Mouse (Mus musculus) embryonic stem cell, embryonic (primary cell): Measurements from ENCODE around the gene Tmod1.

Source experiments
- CTCF ChIA-PET, 4 experiments: fragments of 300-600 bp in 2 of 4; fragments of 350-600 bp in 2 of 4; sonication (Branson Sonifier 250); formaldehyde crosslinking; loops; one replicate each; lab custom pipeline; 2022; ENCODE audit warnings: inconsistent platforms in 2 of 4; lab: Charles Lee
- POLR2A ChIA-PET, 4 experiments: fragments of 300-600 bp in 2 of 4; fragments of 350-600 bp in 2 of 4; sonication (Branson Sonifier 250); formaldehyde crosslinking; loops; one replicate each; lab custom pipeline; 2022; ENCODE audit warnings: antibody characterized with exemption in 4 of 4, inconsistent platforms in 1 of 4; lab: Charles Lee

Tmod1 gene

GRCm38 (mm10) chr4:46102078-46102769 is 63.5 kb downstream of the Tmod1 start:
- ChIA-PET POLR2A (no interaction called here), CTCF (interaction anchor here in 1 of 4 experiments (0.7 kb wide), 1 partner anchor 1153 kb away, joined by 6 read pairs; no protein-coding TSS in a partner anchor)

DNA sequence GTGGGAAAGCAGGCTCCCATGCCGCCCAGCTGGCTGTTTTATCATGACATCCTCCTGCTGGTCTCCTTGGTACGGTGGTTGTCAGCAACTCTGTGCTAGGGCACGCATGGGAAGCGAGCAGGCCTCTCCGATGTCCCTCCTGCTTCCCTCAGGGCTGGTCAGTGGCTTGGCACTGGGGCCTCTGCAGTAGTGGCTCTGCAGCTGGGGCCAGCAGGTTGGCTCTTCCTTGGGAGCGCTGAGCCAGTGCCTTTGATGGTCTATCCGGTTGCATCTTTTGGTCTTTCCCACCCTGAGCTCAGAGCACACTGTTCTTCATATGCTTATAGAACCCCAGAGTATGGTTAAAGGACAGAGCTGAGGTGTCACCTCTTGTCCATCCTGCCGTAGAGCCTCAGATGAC is 71.3 kb downstream of the Tmod1 start:
- POLR2A ChIA-PET: interaction anchor here in 1 of 4 experiments (1.2 kb wide), 1 partner anchor 9 kb away, joined by 3 read pairs; no protein-coding TSS in a partner anchor
- CTCF ChIA-PET: interaction anchor here in 1 of 4 experiments (0.5 kb wide), 1 partner anchor 80 kb away, joined by 3 read pairs; no protein-coding TSS in a partner anchor

DNA sequence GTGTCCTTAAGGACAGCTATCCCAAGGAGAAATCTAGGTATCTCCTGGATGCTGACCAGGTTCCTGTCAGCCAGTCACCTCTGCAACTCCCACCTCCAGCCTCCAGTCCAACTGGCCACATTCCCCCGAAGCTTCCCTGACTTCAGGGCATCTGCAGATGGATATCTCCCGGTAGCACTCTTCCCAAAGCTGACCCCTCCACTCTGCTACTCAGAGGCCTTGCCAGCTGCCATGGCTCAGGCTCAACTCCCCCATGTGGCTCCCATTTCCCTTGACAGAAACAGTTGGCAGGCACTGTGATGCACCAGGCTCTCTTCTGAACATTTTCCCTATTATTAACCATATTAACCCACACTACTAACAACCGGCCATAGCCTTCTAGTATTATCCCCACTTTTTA is 72.6 kb downstream of the Tmod1 start:
- POLR2A ChIA-PET: no interaction called here
- CTCF ChIA-PET: interaction anchor here in 1 of 4 experiments (0.6 kb wide), 1 partner anchor 1052 kb away, joined by 5 read pairs; no protein-coding TSS in a partner anchor

DNA sequence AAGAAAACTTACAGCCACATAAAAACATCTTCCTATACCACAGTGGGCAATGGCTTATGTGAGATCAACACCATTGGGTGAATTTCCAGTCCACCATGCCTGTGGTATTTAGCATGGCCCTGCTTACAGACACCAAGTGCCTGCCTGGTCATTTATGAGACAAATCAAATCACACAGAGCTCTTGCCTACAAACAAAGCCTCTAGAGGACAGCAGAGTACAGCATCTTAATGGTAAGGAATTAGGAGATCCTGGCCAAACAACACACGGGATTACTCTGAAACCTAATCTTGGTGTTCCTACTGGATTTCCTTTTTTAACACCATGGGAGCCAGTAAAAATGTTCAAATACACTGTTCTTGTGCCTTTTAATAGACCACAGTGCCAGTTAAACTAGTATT is 76.6 kb downstream of the Tmod1 start:
- POLR2A ChIA-PET: interaction anchor here in 2 of 4 experiments (0.5 to 1.4 kb wide), 3 partner anchors 23 to 1623 kb away, joined by 3 read pairs; partner anchors contain the start of genes Ncbp1 (in 1 of the 2) and Tstd2 (in 1 of the 2)
- CTCF ChIA-PET: interaction anchor here in 2 of 4 experiments (0.7 to 1.4 kb wide), 2 partner anchors 10 to 74 kb away, joined by 3 to 5 read pairs; no protein-coding TSS in a partner anchor

DNA sequence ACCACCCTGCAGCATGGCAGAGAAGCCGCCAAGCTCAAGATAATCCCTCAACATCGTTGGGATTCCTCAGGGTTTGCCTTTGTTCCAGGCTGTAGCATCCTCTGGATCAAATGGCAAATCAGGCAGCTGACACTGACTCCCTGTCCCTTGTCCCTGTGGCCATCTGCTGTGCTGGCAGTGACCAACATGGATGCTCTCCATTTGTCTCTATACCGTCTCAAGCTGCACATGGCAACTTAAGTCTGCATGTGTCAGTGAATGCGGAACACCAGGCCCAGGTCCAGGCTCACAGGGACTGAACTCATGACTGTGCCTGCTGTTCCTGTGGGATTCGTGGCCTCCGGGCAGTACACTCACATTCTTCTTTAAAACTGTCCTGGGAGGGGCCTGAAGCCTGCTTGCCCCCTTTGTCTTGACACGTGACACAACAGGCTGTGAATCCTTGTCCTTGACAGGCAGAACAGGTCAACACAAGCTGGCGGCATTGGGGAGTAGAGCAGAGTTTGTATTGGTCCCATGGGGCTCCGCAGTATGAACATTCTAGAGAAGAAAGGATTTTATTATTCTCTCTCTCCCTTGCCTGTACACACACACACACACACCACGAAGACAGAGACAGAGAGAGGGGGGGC is 77.9 kb downstream of the Tmod1 start:
- ChIA-PET CTCF (interaction anchor here in 1 of 4 experiments (0.7 kb wide), 1 partner anchor 145 kb away, joined by 3 read pairs; no protein-coding TSS in a partner anchor), POLR2A (interaction anchor here in 2 of 4 experiments (1.4 kb wide), 2 partner anchors 21 to 22 kb away, joined by 3 read pairs; partner anchors contain the start of genes Ncbp1 (in 1 of the 2) and Tstd2 (in 1 of the 2))

- ChIA-PET CTCF (no interaction called here), POLR2A (no interaction called here)
Observed at GRCm38 (mm10) chr4:46117536-46117935, 78.8 kb downstream of the Tmod1 start.

GRCm38 (mm10) chr4:46119514-46120094 is 80.9 kb downstream of the Tmod1 start:
- CTCF ChIA-PET: interaction anchor here in 3 of 4 experiments (0.6 to 1.7 kb wide), 5 partner anchors 10 to 300 kb away, joined by 3 to 8 read pairs (median 4); no protein-coding TSS in a partner anchor
- POLR2A ChIA-PET: interaction anchor here (0.5 to 1.6 kb wide), 5 partner anchors 13 to 323 kb away, joined by 3 to 5 read pairs (median 4); no protein-coding TSS in a partner anchor

- POLR2A ChIA-PET: interaction anchor here in 3 of 4 experiments (0.6 to 1.6 kb wide), 5 partner anchors 14 to 148 kb away, joined by 3 to 4 read pairs (median 3); no protein-coding TSS in a partner anchor
- CTCF ChIA-PET: interaction anchor here in 1 of 4 experiments (0.6 to 1.7 kb wide), 2 partner anchors 221 to 301 kb away, joined by 3 to 4 read pairs; no protein-coding TSS in a partner anchor
Observed at GRCm38 (mm10) chr4:46120767-46121166, 82.0 kb downstream of the Tmod1 start.

DNA sequence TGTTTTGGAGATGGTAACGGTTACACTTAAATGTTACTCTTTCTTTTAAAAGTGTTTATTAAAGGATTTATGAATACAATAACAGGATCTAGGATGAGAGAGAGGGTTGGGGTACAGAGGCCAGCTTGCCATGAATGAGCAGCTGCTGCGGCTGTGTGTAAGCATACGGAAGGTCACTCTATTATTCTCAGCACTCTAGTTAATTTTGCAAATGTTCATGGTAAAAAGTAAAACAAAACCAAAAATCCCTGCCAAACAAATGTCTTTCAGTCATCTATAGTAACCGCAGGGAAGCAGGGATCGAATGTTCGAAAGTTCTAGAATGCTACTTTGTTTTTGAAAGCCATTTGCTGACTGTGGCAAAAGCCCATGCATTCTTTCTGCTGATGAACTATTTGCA is 84.6 kb downstream of the Tmod1 start:
- CTCF ChIA-PET: no interaction called here
- POLR2A ChIA-PET: interaction anchor here in 1 of 4 experiments (1.2 kb wide), 1 partner anchor 15 kb away, joined by 3 read pairs; the partner anchor contains the start of genes Ncbp1 and Tstd2

DNA sequence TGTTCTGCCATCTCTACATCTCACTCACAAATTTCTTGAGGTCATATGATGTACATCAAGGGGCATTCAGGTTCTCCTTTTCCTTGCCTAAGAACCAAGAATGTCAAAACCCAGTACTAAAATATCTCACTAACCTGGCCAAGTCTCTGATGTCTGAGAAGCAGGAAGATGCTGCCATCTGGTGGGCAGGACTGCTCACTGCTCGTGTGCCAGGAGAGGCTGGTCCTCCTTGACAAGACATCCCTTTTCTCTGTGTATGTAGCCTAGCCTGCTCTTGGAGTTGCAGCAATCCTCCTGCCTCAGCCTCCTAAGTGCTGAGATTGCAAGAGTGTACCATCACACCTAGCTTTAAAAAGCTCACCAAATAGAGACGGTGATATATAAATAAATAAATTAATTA is 87.8 kb downstream of the Tmod1 start:
- CTCF ChIA-PET: interaction anchor here in 2 of 4 experiments (0.6 to 0.7 kb wide), 3 partner anchors 142 to 1954 kb away, joined by 3 to 4 read pairs (median 3); no protein-coding TSS in a partner anchor
- POLR2A ChIA-PET: no interaction called here

GRCm38 (mm10) chr4:46129311-46130004 is 90.7 kb downstream of the Tmod1 start:
- ChIA-PET POLR2A (interaction anchor here in 1 of 4 experiments (2.2 kb wide), 1 partner anchor 9 kb away, joined by 5 read pairs; the partner anchor contains the start of genes Ncbp1 and Tstd2), CTCF (interaction anchor here (0.5 to 2.3 kb wide), 10 partner anchors 9 to 269 kb away, joined by 3 to 13 read pairs (median 4); partner anchors contain the start of genes Ncbp1 (in 2 of the 4) and Tstd2 (in 2 of the 4))

DNA sequence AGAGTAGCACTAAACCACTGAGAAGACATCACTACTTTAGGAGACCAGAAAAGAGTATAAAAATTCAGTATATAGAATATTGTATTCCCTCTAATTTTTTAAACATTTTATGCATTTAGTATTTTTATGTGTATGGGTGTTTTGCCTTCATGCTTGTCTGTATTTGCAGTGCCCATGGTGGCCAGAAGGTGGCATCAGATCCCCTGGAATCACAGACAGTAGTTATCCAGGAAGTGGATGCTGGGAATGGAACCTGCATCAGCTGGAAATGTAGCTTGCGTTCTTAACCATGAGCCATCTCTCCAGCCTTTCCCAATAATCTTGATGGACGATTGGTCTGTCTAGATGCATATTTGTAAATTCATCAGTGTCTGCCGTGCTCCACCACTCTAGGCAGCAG is 91.5 kb downstream of the Tmod1 start:
- CTCF ChIA-PET: interaction anchor here (0.5 to 2.3 kb wide), 9 partner anchors 9 to 237 kb away, joined by 3 to 13 read pairs (median 4); partner anchors contain the start of genes Ncbp1 (in 1 of the 4) and Tstd2 (in 1 of the 4)
- POLR2A ChIA-PET: interaction anchor here in 1 of 4 experiments (2.2 kb wide), 1 partner anchor 8 kb away, joined by 5 read pairs; the partner anchor contains the start of genes Ncbp1 and Tstd2

- ChIA-PET CTCF (no interaction called here), POLR2A (interaction anchor here in 2 of 4 experiments (0.6 to 1.4 kb wide), 2 partner anchors 13 to 308 kb away, joined by 3 to 4 read pairs; no protein-coding TSS in a partner anchor)
Observed at GRCm38 (mm10) chr4:46131791-46132190, 93.1 kb downstream of the Tmod1 start.

- ChIA-PET POLR2A (interaction anchor here in 2 of 4 experiments (0.6 to 2.2 kb wide), 20 partner anchors 8 to 500 kb away, joined by 3 to 8 read pairs (median 3); no protein-coding TSS in a partner anchor), CTCF (interaction anchor here in 3 of 4 experiments (0.6 to 1.8 kb wide), 4 partner anchors 8 to 235 kb away, joined by 3 to 7 read pairs (median 4); no protein-coding TSS in a partner anchor)
Observed at GRCm38 (mm10) chr4:46137629-46138286, 99.0 kb downstream of the Tmod1 start.

GRCm38 (mm10) chr4:46138287-46139222 is 99.8 kb downstream of the Tmod1 start, which contains the start of the genes Ncbp1 and Tstd2:
Gene Ncbp1 (plus strand): TSS chr4:46138613.
Gene Tstd2 (minus strand): TSS chr4:46138694.
- ChIA-PET POLR2A (interaction anchor here in 3 of 4 experiments (0.5 to 2.2 kb wide), 30 partner anchors 9 to 648 kb away, joined by 3 to 8 read pairs (median 3); partner anchors contain the start of gene Xpa (in 1 of the 3)), CTCF (interaction anchor here in 3 of 4 experiments (0.6 to 1.8 kb wide), 4 partner anchors 9 to 236 kb away, joined by 3 to 7 read pairs (median 4); no protein-coding TSS in a partner anchor)
